Comparison of ENCODE assay signal across 25 mouse cellular contexts in genomic region chr12:35711549-35712070, GRCm38 (mm10).
DNase-seq lines count a peak whose midpoint lies in the region; ATAC-seq and TF ChIP-seq lines count a peak whose summit lies in the region.
"Had no signal": no experiment of that assay in that cellular context is flagged by ENCODE, and none has a peak within 500 bp of the region (broad histone marks: within the 10 kb centered on the region; RNA-seq: fewer than 3 reads in every experiment).

No protein-coding gene starts in this region.

- peaks cover 3% of the 10 kb centered on the region for H3K4me1 ChIP-seq in bone marrow, adult 2 months (ENCODE audit: control insufficient read depth, insufficient read depth, low read length)
- H3K4me1 ChIP-seq: embryonic facial prominence, embryonic 12.5 days; hindbrain, embryonic 13.5 days; limb, embryonic 15.5 days; midbrain, embryonic 13.5 days had no signal

- H3K4me3 ChIP-seq in bone marrow, adult 2 months (replicated peaks; ENCODE audit: control insufficient read depth, low read depth, low read length), result no peak overlapping the region
- H3K4me3 ChIP-seq: embryonic facial prominence, embryonic 12.5 days; erythroblast, embryonic 14.5 days; hindbrain, embryonic 13.5 days; layer of hippocampus, adult 2 months; limb, embryonic 15.5 days; midbrain, embryonic 13.5 days; myocyte had no signal

- peak; percentile 88 for ATAC-seq in megakaryocyte, adult 5-6 weeks (ENCODE audit: poor library complexity, severe bottlenecking)
- ATAC-seq: activated CD4-positive, CD25-positive, alpha-beta regulatory T cell, adult 4 months; forebrain, embryonic 14.5 days; inflammation-experienced regulatory T-cells, adult 6 months; midbrain, embryonic 13.5 days had no signal

- H3K27ac ChIP-seq in bone marrow, adult 2 months (ENCODE audit: control insufficient read depth, insufficient read depth, low read depth, low read length, poor library complexity), result peak overlapping the region; percentile 35; the same call in 1 of the 2 replicates
- H3K27ac ChIP-seq: embryonic facial prominence, embryonic 12.5 days; hindbrain, embryonic 13.5 days; layer of hippocampus, adult 2 months; limb, embryonic 15.5 days; midbrain, embryonic 13.5 days had no signal

- 46% methylated on average over 6 of the region's 6 CpGs for WGBS in bone marrow, adult 2 months

- no peak for TF ChIP-seq CTCF in bone marrow, adult 2 months (IDR thresholded peaks at IDR 0.05; ENCODE audit: control insufficient read depth, insufficient read depth, low read length)

- peak; percentile 13 for DNase-seq in spleen, adult 12 weeks (ENCODE audit: low spot score)
- DNase-seq in spleen, postnatal 14 days (ENCODE audit: low spot score in 2 of 2), result no peak
- DNase-seq in spleen, postnatal 36 days (ENCODE audit: low spot score in 2 of 2), result peak; percentile 71 to 73
- DNase-seq in right cerebral cortex, postnatal 4 days, result no peak
- DNase-seq in frontal cortex, postnatal 14 days (ENCODE audit: low spot score in 2 of 2), result no peak
- DNase-seq: adrenal gland, postnatal 36 days; cerebellum, adult 2 months; gastrocnemius, postnatal 36 days; heart, postnatal 14 days; kidney, adult 2 months; kidney, postnatal 10 days; right cerebral cortex, postnatal 25 days; thymus, postnatal 36 days had no signal

- TF ChIP-seq POLR2A in bone marrow, adult 2 months (IDR thresholded peaks at IDR 0.05; ENCODE audit: borderline replicate concordance, control insufficient read depth, low read depth, low read length), result no peak

Comparison
In these comparisons a context has a peak if more than half of its experiments do, and no peak if none do; other contexts are left out.
1. DNase-seq: peak in spleen, adult 12 weeks (single experiment) and spleen, postnatal 36 days (2 of 2); none in spleen, postnatal 14 days (0 of 2), right cerebral cortex, postnatal 4 days (single experiment) and frontal cortex, postnatal 14 days (0 of 2).